Mouse (Mus musculus): ENCODE results near the gene Mrc2.

The Mrc2 gene

GRCm38 (mm10) chr11:105292124-105293071 lies at the start of gene Mrc2:
Gene Mrc2 (plus strand): TSS chr11:105292643.
- DNase-seq (ENCODE audit: low read depth, low spot score) = no peak

- no peak for DNase-seq (ENCODE audit: low read depth, low spot score)
These were observed 46.1 kb upstream of the Mrc2 start for GRCm38 (mm10) chr11:105246369-105246768.

GRCm38 (mm10) chr11:105246785-105247184 lies 45.7 kb upstream of the Mrc2 start:
- no peak for DNase-seq (ENCODE audit: low read depth, low spot score)

GRCm38 (mm10) chr11:105247321-105247720 lies 45.1 kb upstream of the Mrc2 start:
- DNase-seq (ENCODE audit: low read depth, low spot score) = no peak

- no peak for DNase-seq (ENCODE audit: low read depth, low spot score)
These were observed 32.7 kb upstream of the Mrc2 start for GRCm38 (mm10) chr11:105259733-105260132.

GRCm38 (mm10) chr11:105261116-105261515 lies 31.3 kb upstream of the Mrc2 start:
- no peak for DNase-seq (ENCODE audit: low read depth, low spot score)

GRCm38 (mm10) chr11:105261601-105262351 lies 30.7 kb upstream of the Mrc2 start:
- DNase-seq (ENCODE audit: low read depth, low spot score) = no peak

- DNase-seq (ENCODE audit: low read depth, low spot score) = no peak
These were observed 27.9 kb upstream of the Mrc2 start for GRCm38 (mm10) chr11:105264506-105264905.

GRCm38 (mm10) chr11:105264988-105265387 lies 27.5 kb upstream of the Mrc2 start:
- DNase-seq (ENCODE audit: low read depth, low spot score) = no peak

- DNase-seq (ENCODE audit: low read depth, low spot score) = no peak
These were observed 22.3 kb upstream of the Mrc2 start for GRCm38 (mm10) chr11:105270155-105270554.

GRCm38 (mm10) chr11:105280456-105280855 lies 12.0 kb upstream of the Mrc2 start:
- DNase-seq (ENCODE audit: low read depth, low spot score) = no peak

GRCm38 (mm10) chr11:105281291-105281690 lies 11.2 kb upstream of the Mrc2 start:
- no peak for DNase-seq (ENCODE audit: low read depth, low spot score)

- no peak for DNase-seq (ENCODE audit: low read depth, low spot score)
These were observed 10.5 kb upstream of the Mrc2 start for GRCm38 (mm10) chr11:105281763-105282459.

- DNase-seq (ENCODE audit: low read depth, low spot score) = no peak
These were observed 10.0 kb upstream of the Mrc2 start for GRCm38 (mm10) chr11:105282460-105282859.

- DNase-seq (ENCODE audit: low read depth, low spot score) = no peak
These were observed 9.4 kb upstream of the Mrc2 start for GRCm38 (mm10) chr11:105283016-105283415.

- DNase-seq (ENCODE audit: low read depth, low spot score) = no peak
These were observed 6.7 kb upstream of the Mrc2 start for GRCm38 (mm10) chr11:105285720-105286119.

- no peak for DNase-seq (ENCODE audit: low read depth, low spot score)
These were observed 3.0 kb upstream of the Mrc2 start for GRCm38 (mm10) chr11:105289403-105289802.

- DNase-seq (ENCODE audit: low read depth, low spot score) = no peak
These were observed 741 bp upstream of the Mrc2 start for GRCm38 (mm10) chr11:105291681-105292123.

- no peak for DNase-seq (ENCODE audit: low read depth, low spot score)
These were observed 698 bp downstream of the Mrc2 start for GRCm38 (mm10) chr11:105293101-105293581.

GRCm38 (mm10) chr11:105293901-105294494 lies 1.6 kb downstream of the Mrc2 start:
- DNase-seq (ENCODE audit: low read depth, low spot score) = no peak

GRCm38 (mm10) chr11:105296084-105296483 lies 3.6 kb downstream of the Mrc2 start:
- no peak for DNase-seq (ENCODE audit: low read depth, low spot score)

All from brain, embryonic 18.5 days (tissue).